Mouse (Mus musculus) heart, embryonic 16.5 days (tissue): Measurements from ENCODE around the gene Arhgap35. TPM values are rescaled to one million over a fixed set of nuclear protein-coding genes. Genes with fewer than 3 reads are reported as not detected.

Experiments used
- ATAC-seq: fragments of 200-750 bp; cut with Nextera tagmentation; replicated peaks from 2 replicates; pipeline ENCODE4 v1.8.0; 2017; ENCODE audit warnings: moderate number of reproducible peaks; ENCODE audit not compliant: insufficient read depth, low FRiP score; ENCODE audit errors: extremely low read depth
- H3K27ac ChIP-seq: fragments of 300-500 bp; sonication (generic); 2 replicates; pipeline ENCODE4 v1.5.1; 2014; ENCODE audit warnings: mild to moderate bottlenecking, low read length, control low read depth, moderate library complexity
- H3K27me3 ChIP-seq: fragments of 300-500 bp; sonication (generic); 2 replicates; pipeline ENCODE4 v1.6.1; 2014; ENCODE audit warnings: low read length, mixed read lengths; ENCODE audit not compliant: control insufficient read depth, insufficient read depth
- H3K36me3 ChIP-seq: fragments of 300-500 bp; sonication (generic); 2 replicates; pipeline ENCODE4 v1.6.1; 2014; ENCODE audit not compliant: control insufficient read depth, insufficient read depth
- H3K4me1 ChIP-seq: fragments of 300-500 bp; sonication (generic); 2 replicates; pipeline ENCODE4 v1.6.1; 2014; ENCODE audit warnings: low read length, mixed read lengths; ENCODE audit not compliant: control insufficient read depth, insufficient read depth
- H3K4me2 ChIP-seq: fragments of 300-500 bp; sonication (generic); 2 replicates; pipeline ENCODE4 v1.6.1; 2014; ENCODE audit warnings: low read depth, mild to moderate bottlenecking, control low read depth, low read length
- H3K4me3 ChIP-seq: fragments of 300-500 bp; sonication (generic); 2 replicates; pipeline ENCODE4 v1.5.1; 2014; ENCODE audit warnings: mild to moderate bottlenecking, control low read depth, low read length
- H3K9ac ChIP-seq: fragments of 300-500 bp; sonication (generic); 2 replicates; pipeline ENCODE4 v1.6.1; 2014; ENCODE audit warnings: low read length, control low read depth
- H3K9me3 ChIP-seq: fragments of 300-500 bp; sonication (generic); replicated peaks from 2 replicates; pipeline ENCODE4 v1.6.1; 2016; ENCODE audit warnings: low read length; ENCODE audit not compliant: control insufficient read depth
- WGBS: fragments of 180-500 bp; shearing (Covaris S2); extraction: QIAGEN DNeasy Blood & Tissue Kit; methylation state at CpG from one replicate; pipeline ENCODE4 v1.1.7; 2014; 5-methylcytosine and 5-hydroxymethylcytosine counted together
- polyA plus RNA-seq: library from polyadenylated mRNA; unstranded; fragments of >200 nt; fragmentation: Nextera tagmentation; extraction: Ambion mirVana; gene quantifications from 2 replicates; pipeline ENCODE4 v1.2.1, GENCODE M21; 2015

Arhgap35 gene
- polyA plus RNA-seq, 1 experiment from 2014 or later, result 12.9 TPM

DNA sequence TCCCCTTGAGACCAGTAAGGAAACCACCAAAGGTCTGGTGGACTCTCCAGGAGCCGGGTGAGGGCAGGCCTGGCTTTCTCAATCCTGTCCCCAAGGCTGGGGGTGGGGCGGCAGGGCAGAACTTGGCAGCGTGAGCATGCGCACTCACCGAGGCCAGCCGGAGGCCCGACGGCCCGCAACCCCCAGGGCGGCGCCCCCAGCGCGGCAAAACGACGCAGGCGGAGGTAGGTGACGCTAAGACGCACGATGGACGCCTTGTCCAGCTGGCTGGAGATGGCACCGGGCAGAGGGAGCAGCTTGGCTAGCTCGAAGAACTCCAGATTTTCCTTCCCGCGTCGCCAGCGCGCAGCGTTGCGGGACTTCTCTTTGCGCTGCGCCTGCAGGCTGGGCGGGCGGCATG, 140.3 kb downstream of the Arhgap35 start:
- WGBS, result 5% methylated on average over 33 of the region's 33 CpGs
- Histone ChIP-seq H3K27ac (no peak overlapping the region), H3K36me3 (no peaks in the 10 kb centered on the region), H3K4me3 (peak overlapping the region; percentile 39), H3K4me1 (peaks cover 15% of the 10 kb centered on the region), H3K27me3 (peaks cover 73% of the 10 kb centered on the region), H3K4me2 (peak overlapping the region; percentile 54), H3K9me3 (no peaks in the 10 kb centered on the region), H3K9ac (peak overlapping the region; percentile 56; the same call in 1 of the 2 replicates)
- ATAC-seq, result 0 out of 2 replicates have a peak, but pooled peaks have one; percentile 9

DNA sequence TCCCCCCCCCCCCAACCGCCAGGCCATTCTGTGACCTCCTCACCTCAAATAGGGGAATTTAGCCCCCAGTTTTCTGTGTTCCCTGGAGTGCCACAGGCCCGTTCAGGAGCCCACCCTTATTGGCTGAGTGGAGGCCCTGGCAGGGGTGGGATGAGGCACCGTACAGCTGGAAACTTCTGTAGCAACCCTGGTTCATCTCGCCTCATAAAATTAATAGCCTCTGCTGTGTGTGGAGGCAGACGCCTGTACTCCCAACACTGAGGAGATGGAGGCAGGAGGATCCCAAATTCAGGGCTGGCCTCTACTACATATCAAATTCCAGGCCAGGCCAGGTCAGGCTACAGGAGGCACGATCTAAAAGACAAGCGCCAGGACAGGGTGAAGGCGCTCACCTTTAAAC, 140.9 kb downstream of the Arhgap35 start:
- no peak overlapping the region for H3K9ac ChIP-seq
- no peaks in the 10 kb centered on the region for H3K9me3 ChIP-seq
- peaks cover 76% of the 10 kb centered on the region for H3K27me3 ChIP-seq
- H3K4me3 ChIP-seq, result no peak overlapping the region
- H3K4me2 ChIP-seq, result no peak overlapping the region
- no peak for ATAC-seq
- H3K36me3 ChIP-seq, result no peaks in the 10 kb centered on the region
- peaks cover 15% of the 10 kb centered on the region for H3K4me1 ChIP-seq
- 67% methylated on average over 8 of the region's 8 CpGs for WGBS
- H3K27ac ChIP-seq, result no peak overlapping the region

GRCm38 (mm10) chr7:16472116-16472709, 142.6 kb downstream of the Arhgap35 start:
- H3K27ac ChIP-seq, result no peak overlapping the region
- H3K9ac ChIP-seq, result no peak overlapping the region
- H3K4me3 ChIP-seq, result no peak overlapping the region
- 14% methylated on average over 17 of the region's 17 CpGs for WGBS
- no peak for ATAC-seq
- H3K4me1 ChIP-seq, result peaks cover 15% of the 10 kb centered on the region
- no peaks in the 10 kb centered on the region for H3K36me3 ChIP-seq
- H3K4me2 ChIP-seq, result no peak overlapping the region
- peaks cover 75% of the 10 kb centered on the region for H3K27me3 ChIP-seq
- no peaks in the 10 kb centered on the region for H3K9me3 ChIP-seq

- Histone ChIP-seq H3K36me3 (no peaks in the 10 kb centered on the region), H3K9me3 (no peaks in the 10 kb centered on the region), H3K9ac (no peak overlapping the region), H3K4me1 (peaks cover 15% of the 10 kb centered on the region), H3K27ac (no peak overlapping the region), H3K4me2 (no peak overlapping the region), H3K27me3 (peaks cover 69% of the 10 kb centered on the region), H3K4me3 (no peak overlapping the region)
- ATAC-seq, result no peak
- WGBS, result 30% methylated on average over 9 of the region's 9 CpGs
Measured at GRCm38 (mm10) chr7:16471549-16471948, 143.2 kb downstream of the Arhgap35 start.

DNA sequence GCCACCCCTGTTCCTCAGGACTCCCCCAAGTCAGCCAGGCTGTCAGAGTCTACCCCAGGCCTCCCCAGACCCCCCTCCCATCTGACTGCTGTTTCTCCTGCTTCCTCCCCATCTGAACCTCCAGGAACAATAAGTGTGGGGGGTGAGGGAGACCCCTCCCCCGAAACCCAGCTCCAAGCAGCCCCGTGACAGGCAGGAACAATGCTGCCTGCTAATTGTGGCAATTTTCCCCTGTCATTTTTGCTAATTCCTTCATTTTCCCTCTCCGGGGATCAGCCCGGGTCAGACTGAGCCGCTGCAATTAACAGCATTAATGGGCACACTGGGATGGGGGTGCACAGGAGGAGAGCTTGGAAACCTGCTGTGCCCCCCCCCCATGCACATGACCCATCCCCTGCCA, 146.7 kb downstream of the Arhgap35 start:
- H3K4me3 ChIP-seq, result no peak overlapping the region
- no peak overlapping the region for H3K27ac ChIP-seq
- no peaks in the 10 kb centered on the region for H3K36me3 ChIP-seq
- no peaks in the 10 kb centered on the region for H3K4me1 ChIP-seq
- peaks cover 40% of the 10 kb centered on the region for H3K27me3 ChIP-seq
- WGBS, result 43% methylated on average over 5 of the region's 5 CpGs
- no peaks in the 10 kb centered on the region for H3K9me3 ChIP-seq
- H3K4me2 ChIP-seq, result no peak overlapping the region
- ATAC-seq, result no peak
- H3K9ac ChIP-seq, result no peak overlapping the region

DNA sequence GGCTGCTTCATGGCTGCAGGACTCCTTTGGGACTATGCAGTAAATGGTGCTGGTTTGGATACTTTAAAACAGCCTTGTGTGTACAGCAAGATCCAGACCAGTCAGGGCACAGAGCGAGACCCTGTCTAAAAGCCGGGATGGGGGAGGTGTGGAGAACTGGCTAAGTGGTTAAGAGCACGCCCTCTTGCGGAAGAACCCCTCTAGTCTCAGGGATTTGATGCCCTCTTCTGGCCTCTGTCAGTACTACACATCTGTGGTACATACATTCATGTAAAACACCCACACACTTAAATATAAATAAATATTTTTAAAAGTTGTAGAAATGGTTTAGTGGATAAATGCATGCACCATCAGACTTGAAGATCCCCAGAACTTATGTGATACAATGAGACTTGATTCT, 148.2 kb downstream of the Arhgap35 start:
- H3K4me1 ChIP-seq, result no peaks in the 10 kb centered on the region
- no peak for ATAC-seq
- no peaks in the 10 kb centered on the region for H3K36me3 ChIP-seq
- WGBS, result 62% methylated on average over 4 of the region's 4 CpGs
- no peak overlapping the region for H3K9ac ChIP-seq
- no peak overlapping the region for H3K27ac ChIP-seq
- H3K9me3 ChIP-seq, result no peaks in the 10 kb centered on the region
- peaks cover 28% of the 10 kb centered on the region for H3K27me3 ChIP-seq
- H3K4me3 ChIP-seq, result no peak overlapping the region
- no peak overlapping the region for H3K4me2 ChIP-seq

GRCm38 (mm10) chr7:16465568-16465967, 149.2 kb downstream of the Arhgap35 start:
- H3K27me3 ChIP-seq, result peaks cover 21% of the 10 kb centered on the region

GRCm38 (mm10) chr7:16465160-16465559, 149.6 kb downstream of the Arhgap35 start:
- H3K4me2 ChIP-seq, result no peak overlapping the region
- no peaks in the 10 kb centered on the region for H3K36me3 ChIP-seq
- H3K4me3 ChIP-seq, result no peak overlapping the region
- no peak overlapping the region for H3K9ac ChIP-seq
- WGBS, result 7% methylated on average over 8 of the region's 8 CpGs
- H3K27ac ChIP-seq, result no peak overlapping the region
- H3K4me1 ChIP-seq, result no peaks in the 10 kb centered on the region
- no peaks in the 10 kb centered on the region for H3K9me3 ChIP-seq
- peaks cover 18% of the 10 kb centered on the region; the same call in 1 of the 2 replicates for H3K27me3 ChIP-seq
- ATAC-seq, result 0 out of 2 replicates have a peak, but pooled peaks have one; percentile 10

More at GRCm38 (mm10) chr7:16465568-16465967, 149.2 kb downstream of the Arhgap35 start:
- H3K4me3 ChIP-seq, result no peak overlapping the region
- no peak overlapping the region for H3K9ac ChIP-seq
- no peaks in the 10 kb centered on the region for H3K9me3 ChIP-seq
- H3K4me1 ChIP-seq, result no peaks in the 10 kb centered on the region
- no peaks in the 10 kb centered on the region for H3K36me3 ChIP-seq
- H3K4me2 ChIP-seq, result no peak overlapping the region
- 89% methylated on average over 5 of the region's 5 CpGs for WGBS
- ATAC-seq, result no peak
- H3K27ac ChIP-seq, result no peak overlapping the region

DNA sequence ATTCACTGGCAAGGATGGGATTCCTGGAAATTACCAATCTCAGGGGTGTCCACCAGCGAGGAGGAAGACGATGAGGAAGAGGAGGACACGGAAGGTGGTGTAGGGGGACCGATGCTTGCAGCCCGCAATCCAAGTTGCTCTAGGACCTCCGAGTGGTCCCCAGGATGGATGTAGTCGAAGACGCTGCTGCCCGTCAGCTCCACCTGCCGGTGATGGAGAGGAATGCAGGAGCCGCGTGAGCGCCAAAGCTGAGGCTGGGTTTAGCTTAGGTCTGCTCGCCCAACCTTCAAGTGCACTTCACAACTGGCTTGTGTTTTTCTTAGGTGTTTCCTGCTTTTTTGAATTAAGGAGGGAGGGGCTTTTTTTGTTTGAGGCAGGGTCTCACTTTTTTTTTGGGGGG, 151.6 kb downstream of the Arhgap35 start:
- 0 out of 2 replicates have a peak, but pooled peaks have one; percentile 30 for ATAC-seq
- WGBS, result under 1% methylated on average over 14 of the region's 14 CpGs

More for the DNA sequence above, 151.6 kb downstream of the Arhgap35 start:
- H3K4me2 ChIP-seq, result no peak overlapping the region
- no peaks in the 10 kb centered on the region for H3K36me3 ChIP-seq
- no peak overlapping the region for H3K27ac ChIP-seq
- peaks cover 7% of the 10 kb centered on the region; the same call in 1 of the 2 replicates for H3K27me3 ChIP-seq
- H3K9ac ChIP-seq, result no peak overlapping the region
- H3K4me1 ChIP-seq, result no peaks in the 10 kb centered on the region
- no peak overlapping the region for H3K4me3 ChIP-seq
- H3K9me3 ChIP-seq, result peaks cover 3% of the 10 kb centered on the region; the same call in 1 of the 2 replicates
